Mouse (Mus musculus): ENCODE measurements around the gene Cfdp1.

The Cfdp1 gene

GRCm38 (mm10) chr8:111802256-111802655 is 51.8 kb downstream of the Cfdp1 start:
- in situ Hi-C loops (cut with MboI, MseI): no loop called here

- in situ Hi-C loops (cut with MboI, MseI): no loop called here
These were observed 52.6 kb downstream of the Cfdp1 start for GRCm38 (mm10) chr8:111801456-111801855.

- in situ Hi-C loops (cut with MboI, MseI): no loop called here
These were observed 57.6 kb downstream of the Cfdp1 start for GRCm38 (mm10) chr8:111796528-111796927.

- in situ Hi-C loops (cut with MboI, MseI): no loop called here
These were observed 60.7 kb downstream of the Cfdp1 start for GRCm38 (mm10) chr8:111793324-111793917.

- in situ Hi-C loops (cut with MboI, MseI): no loop called here
These were observed 64.5 kb downstream of the Cfdp1 start for GRCm38 (mm10) chr8:111789639-111790038.

- in situ Hi-C loops (cut with MboI, MseI): no loop called here
These were observed 64.9 kb downstream of the Cfdp1 start for GRCm38 (mm10) chr8:111789200-111789599.

- in situ Hi-C loops (cut with MboI, MseI): no loop called here
These were observed 65.6 kb downstream of the Cfdp1 start for GRCm38 (mm10) chr8:111788497-111788896.

GRCm38 (mm10) chr8:111788085-111788484 is 66.0 kb downstream of the Cfdp1 start:
- in situ Hi-C loops (cut with MboI, MseI): no loop called here

GRCm38 (mm10) chr8:111787683-111788082 is 66.4 kb downstream of the Cfdp1 start:
- in situ Hi-C loops (cut with MboI, MseI): no loop called here

GRCm38 (mm10) chr8:111786701-111787588 is 67.1 kb downstream of the Cfdp1 start:
- in situ Hi-C loops (cut with MboI, MseI): no loop called here

GRCm38 (mm10) chr8:111786116-111786515 is 68.0 kb downstream of the Cfdp1 start:
- in situ Hi-C loops (cut with MboI, MseI): no loop called here

- in situ Hi-C loops (cut with MboI, MseI): no loop called here
These were observed 71.3 kb downstream of the Cfdp1 start for GRCm38 (mm10) chr8:111782671-111783394.

- in situ Hi-C loops (cut with MboI, MseI): no loop called here
These were observed 71.9 kb downstream of the Cfdp1 start for GRCm38 (mm10) chr8:111782161-111782560.

- in situ Hi-C loops (cut with MboI, MseI): no loop called here
These were observed 73.2 kb downstream of the Cfdp1 start for GRCm38 (mm10) chr8:111780697-111781424.

GRCm38 (mm10) chr8:111779690-111780089 is 74.4 kb downstream of the Cfdp1 start:
- in situ Hi-C loops (cut with MboI, MseI): no loop called here

GRCm38 (mm10) chr8:111778801-111779200 is 75.3 kb downstream of the Cfdp1 start:
- in situ Hi-C loops (cut with MboI, MseI): no loop called here

GRCm38 (mm10) chr8:111776492-111776891 is 77.6 kb downstream of the Cfdp1 start:
- in situ Hi-C loops (cut with MboI, MseI): no loop called here

- in situ Hi-C loops (cut with MboI, MseI): no loop called here
These were observed 78.3 kb downstream of the Cfdp1 start for GRCm38 (mm10) chr8:111775766-111776165.

GRCm38 (mm10) chr8:111773476-111773875 is 80.6 kb downstream of the Cfdp1 start:
- in situ Hi-C loops (cut with MboI, MseI): no loop called here

- in situ Hi-C loops (cut with MboI, MseI): no loop called here
These were observed 81.0 kb downstream of the Cfdp1 start for GRCm38 (mm10) chr8:111773057-111773456.

GRCm38 (mm10) chr8:111772083-111772482 is 82.0 kb downstream of the Cfdp1 start:
- in situ Hi-C loops (cut with MboI, MseI): no loop called here

- in situ Hi-C loops (cut with MboI, MseI): no loop called here
These were observed 82.5 kb downstream of the Cfdp1 start for GRCm38 (mm10) chr8:111771625-111772020.
